Mouse (Mus musculus) ES-E14 (cell line): ENCODE measurements around the gene Akap2. TPM values are rescaled to one million over a fixed set of nuclear protein-coding genes. Genes with fewer than 3 reads are reported as not detected.
"Not testable (repeated sequence)": the region's sequence is repeated elsewhere in the genome, so short reads cannot be mapped to it uniquely, and the experiment has no call there.

Experiments
- DNase-seq: peaks from one replicate; pipeline ENCODE4 v3.0.0-alpha.2; 2013; ENCODE audit warnings: low read depth, low spot score
- H3K27ac ChIP-seq: 2 replicates; pipeline ENCODE4 v1.5.1; 2012; ENCODE audit warnings: low read depth, mild to moderate bottlenecking, low read length, moderate library complexity, mixed read lengths; ENCODE audit not compliant: poor library complexity, insufficient read depth, severe bottlenecking
- H3K36me3 ChIP-seq: 2 replicates; pipeline ENCODE4 v1.6.1; 2012; ENCODE audit warnings: mild to moderate bottlenecking, low read length, moderate library complexity, mixed read lengths; ENCODE audit not compliant: control insufficient read depth, poor library complexity, insufficient read depth, severe bottlenecking
- H3K4me1 ChIP-seq, 2 experiments: fragments of 150-350 bp in 1 of 2; sonication (generic) in 1 of 2; 2 replicates each; pipeline ENCODE4 v1.6.1; 2012; ENCODE audit warnings: low read length in 2 of 2, mild to moderate bottlenecking in 1 of 2, mixed read lengths in 1 of 2; ENCODE audit not compliant: control insufficient read depth in 2 of 2, insufficient read depth in 2 of 2, poor library complexity in 1 of 2
- H3K4me3 ChIP-seq, 2 experiments: fragments of 150-350 bp in 1 of 2; sonication (generic) in 1 of 2; 2 replicates each; pipeline ENCODE4 v1.5.1; 2012; ENCODE audit warnings: low read length in 2 of 2, low read depth in 1 of 2, mild to moderate bottlenecking in 1 of 2, mixed read lengths in 1 of 2; ENCODE audit not compliant: insufficient read depth in 1 of 2, poor library complexity in 1 of 2, severe bottlenecking in 1 of 2
- H3K9ac ChIP-seq: 2 replicates; pipeline ENCODE4 v1.6.1; 2012; ENCODE audit warnings: low read depth, mild to moderate bottlenecking, low read length, mixed read lengths; ENCODE audit not compliant: poor library complexity, insufficient read depth, severe bottlenecking
- H3K9me3 ChIP-seq: fragments of 150-350 bp; sonication (generic); 2 replicates; pipeline ENCODE4 v1.6.1; 2012; ENCODE audit warnings: low read depth, mild to moderate bottlenecking, low read length; ENCODE audit not compliant: control insufficient read depth, insufficient read depth
- CHD2 ChIP-seq: IDR thresholded peaks from 2 replicates; pipeline ENCODE4 v1.6.1; 2014; ENCODE audit warnings: mild to moderate bottlenecking, low read depth, low read length, inconsistent platforms
- HCFC1 ChIP-seq: IDR thresholded peaks from 2 replicates; pipeline ENCODE4 v1.6.1; 2012; ENCODE audit warnings: low read length, inconsistent platforms, borderline replicate concordance; ENCODE audit not compliant: insufficient read depth
- MAFK ChIP-seq: IDR thresholded peaks from 2 replicates; pipeline ENCODE4 v1.6.1; 2014; ENCODE audit warnings: mild to moderate bottlenecking, low read depth, low read length, inconsistent platforms; ENCODE audit not compliant: insufficient read depth
- ZC3H11A ChIP-seq: IDR thresholded peaks from 2 replicates; pipeline ENCODE4 v1.6.1; 2012; ENCODE audit warnings: low read depth, mild to moderate bottlenecking, inconsistent platforms, low read length, borderline replicate concordance
- ZNF384 ChIP-seq: IDR thresholded peaks from 2 replicates; pipeline ENCODE4 v1.6.1; 2012; ENCODE audit warnings: low read depth, low read length, inconsistent platforms
- in situ Hi-C, 2 experiments: fragments of 600-800 bp; cut with MboI; formaldehyde crosslinking; loops; one replicate each; pipeline ENCODE4 v1.15.1; 2025; ENCODE audit warnings: low sequenced_read_pairs in 2 of 2, inconsistent platforms in 1 of 2; ENCODE audit not compliant: unreplicated experiment in 2 of 2
- total RNA-seq: library from RNA; depleted of rRNA; stranded (reverse); fragments of 300-350 nt; gene quantifications from 2 replicates; pipeline ENCODE4 v1.2.3, GENCODE M21; 2012

Akap2 gene
- total RNA-seq, 1 experiment: 35.7 TPM

DNA sequence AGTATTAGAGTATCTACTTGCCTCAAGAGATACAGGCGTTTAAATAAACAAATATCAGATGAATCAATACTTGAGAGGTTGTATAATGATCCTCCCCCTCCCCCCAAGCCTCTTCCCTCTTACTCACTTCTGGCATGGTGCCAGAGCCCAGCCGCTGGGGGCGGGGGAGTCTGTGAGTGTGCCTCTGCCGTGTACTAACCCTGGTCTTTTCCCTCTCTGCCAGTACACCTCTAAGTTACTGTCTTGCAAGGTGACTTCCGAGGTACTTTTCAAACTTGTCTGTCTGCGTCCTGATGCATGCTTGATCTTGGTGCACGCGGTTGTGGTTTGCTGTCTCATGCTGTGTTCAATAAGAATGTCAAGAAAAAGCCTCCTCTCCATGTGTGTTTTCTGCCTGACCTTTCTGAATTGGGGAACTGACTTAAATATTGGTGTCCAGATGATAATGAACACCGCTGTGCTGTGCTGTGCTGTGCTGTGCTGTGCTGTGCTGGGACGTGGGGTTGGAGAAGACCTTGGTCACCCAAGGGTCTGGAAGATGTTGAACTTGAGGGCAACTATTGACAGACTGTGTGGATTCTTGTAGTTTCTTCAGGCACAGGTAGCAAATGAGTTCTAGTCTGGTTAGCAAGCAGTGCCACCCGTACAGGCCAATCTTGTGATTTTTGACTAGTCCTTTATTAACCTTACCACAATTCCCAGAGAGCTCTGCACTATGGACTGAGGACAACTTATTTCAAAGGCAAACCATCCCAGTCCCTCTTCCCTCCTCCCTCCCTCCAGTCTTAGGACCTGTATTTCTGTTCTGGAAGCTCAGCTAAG, 168.8 kb downstream of the Akap2 start:
- H3K36me3 ChIP-seq: peaks cover 11% of the 10 kb centered on the region
- in situ Hi-C loops: loop anchor here in 1 of 2 experiments (25.0 kb wide), 1 partner anchor 224 kb away; no protein-coding TSS in a partner anchor

DNA sequence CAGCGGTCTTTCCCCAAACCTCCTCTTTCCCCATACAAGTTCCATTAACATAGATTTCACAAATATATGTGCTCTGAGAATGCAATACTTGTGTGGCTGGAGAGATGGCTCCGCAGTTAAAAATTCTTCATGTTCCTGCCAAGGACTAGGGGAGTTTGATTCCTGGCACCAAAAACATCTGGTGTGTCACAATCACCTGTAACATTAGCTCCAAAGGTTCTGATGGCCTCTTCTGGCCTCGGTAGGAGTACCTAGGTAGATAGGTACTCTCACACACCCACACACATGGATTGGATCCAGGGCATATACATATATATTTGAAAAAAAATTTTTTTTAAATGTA, 169.4 kb downstream of the Akap2 start:
- H3K4me3 ChIP-seq: no peak overlapping the region
- no peak for DNase-seq
- no peaks in the 10 kb centered on the region for H3K4me1 ChIP-seq
- TF ChIP-seq HCFC1: no peak
- no peak for TF ChIP-seq CHD2
- no peak for TF ChIP-seq MAFK
- no peak for TF ChIP-seq ZC3H11A
- TF ChIP-seq ZNF384: no peak
- H3K9me3 ChIP-seq: peaks cover 18% of the 10 kb centered on the region
- peaks cover 10% of the 10 kb centered on the region for H3K36me3 ChIP-seq
- no peak overlapping the region for H3K27ac ChIP-seq
- H3K9ac ChIP-seq: no peak overlapping the region
- in situ Hi-C loops: loop anchor here in 1 of 2 experiments (25.0 kb wide), 1 partner anchor 225 kb away; no protein-coding TSS in a partner anchor

More for the DNA sequence above, 168.8 kb downstream of the Akap2 start:
- H3K9ac ChIP-seq: no peak overlapping the region
- DNase-seq: no peak
- H3K4me1 ChIP-seq: no peaks in the 10 kb centered on the region
- TF ChIP-seq HCFC1 (no peak), ZC3H11A (no peak), MAFK (no peak)
- H3K4me3 ChIP-seq: no peak overlapping the region
- H3K9me3 ChIP-seq: peaks cover 24% of the 10 kb centered on the region
- H3K27ac ChIP-seq: no peak overlapping the region

DNA sequence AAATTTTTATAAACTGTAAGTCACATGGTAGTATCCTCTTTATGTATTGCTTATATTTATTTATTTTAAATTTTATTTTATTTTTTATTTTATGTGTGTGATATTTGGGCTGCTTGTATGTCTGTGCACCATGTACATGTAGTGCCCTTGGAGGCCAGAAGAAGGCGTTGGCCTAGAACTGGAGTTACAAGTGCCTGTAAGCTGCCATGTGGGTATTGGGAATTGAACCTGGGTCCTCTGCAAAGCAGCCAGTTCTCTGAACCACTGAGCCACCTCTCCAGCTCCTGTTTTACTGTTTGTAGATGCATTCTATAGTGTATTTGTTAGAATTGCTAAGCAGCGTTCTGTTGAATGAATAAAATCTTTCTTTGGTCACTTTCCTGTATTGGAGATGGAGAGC, 170.8 kb downstream of the Akap2 start:
- in situ Hi-C loops: loop anchor here in 1 of 2 experiments (25.0 kb wide), 1 partner anchor 226 kb away; no protein-coding TSS in a partner anchor
- H3K4me1 ChIP-seq: no peaks in the 10 kb centered on the region
- no peak overlapping the region for H3K27ac ChIP-seq
- H3K9ac ChIP-seq: no peak overlapping the region
- H3K9me3 ChIP-seq: peaks cover 5% of the 10 kb centered on the region
- peaks cover 9% of the 10 kb centered on the region for H3K36me3 ChIP-seq
- DNase-seq: no peak
- TF ChIP-seq HCFC1 (no peak), MAFK (no peak), ZNF384 (no peak), CHD2 (no peak), ZC3H11A (no peak)
- H3K4me3 ChIP-seq: no peak overlapping the region

- H3K9me3 ChIP-seq, H3K4me1 ChIP-seq, H3K27ac ChIP-seq, H3K9ac ChIP-seq, DNase-seq, H3K4me3 ChIP-seq, H3K36me3 ChIP-seq: not testable (repeated sequence)
- in situ Hi-C loops: loop anchor here in 1 of 2 experiments (25.0 kb wide), 1 partner anchor 227 kb away; no protein-coding TSS in a partner anchor
These were observed 171.5 kb downstream of the Akap2 start for GRCm38 (mm10) chr4:57888978-57889377.

DNA sequence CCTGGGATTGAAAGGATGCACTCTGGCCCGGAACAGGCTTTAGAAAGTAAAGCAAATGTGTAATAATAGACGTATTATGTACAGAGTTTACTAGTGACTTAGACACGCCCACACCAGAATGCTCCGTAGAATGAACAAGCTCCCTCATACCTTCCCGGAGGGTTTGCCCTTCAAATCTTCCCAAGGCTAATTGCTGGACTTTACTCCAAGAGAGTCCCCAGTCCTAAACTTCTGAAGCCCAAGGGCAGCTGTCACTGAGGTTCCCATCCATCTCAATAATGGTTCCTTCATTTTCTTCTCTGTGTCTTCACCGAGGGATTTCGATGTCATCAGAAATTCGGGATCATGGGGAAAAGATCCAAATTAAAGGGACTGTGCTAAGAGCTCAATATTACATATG, 172.3 kb downstream of the Akap2 start:
- TF ChIP-seq ZC3H11A: no peak
- TF ChIP-seq ZNF384: no peak
- no peak for TF ChIP-seq HCFC1
- TF ChIP-seq MAFK: no peak
- TF ChIP-seq CHD2: no peak
- in situ Hi-C loops: loop anchor here in 1 of 2 experiments (25.0 kb wide), 1 partner anchor 227 kb away; no protein-coding TSS in a partner anchor
- no peaks in the 10 kb centered on the region for H3K4me1 ChIP-seq
- H3K9me3 ChIP-seq: peaks cover 5% of the 10 kb centered on the region; the same call in 1 of the 2 replicates
- no peak overlapping the region for H3K9ac ChIP-seq
- H3K27ac ChIP-seq: no peak overlapping the region
- H3K4me3 ChIP-seq: no peak overlapping the region
- no peak for DNase-seq
- peaks cover 3% of the 10 kb centered on the region for H3K36me3 ChIP-seq
